Mouse (Mus musculus) testis, postnatal 14 days (tissue): ENCODE results near the gene Nap1l5.
"Not testable (repeated sequence)": the region's sequence is repeated elsewhere in the genome, so short reads cannot be mapped to it uniquely, and the experiment has no call there.

Experiments
- DNase-seq: peaks from one replicate; pipeline ENCODE4 v3.0.0; 2021; ENCODE audit warnings: low spot score

Gene Nap1l5

DNA sequence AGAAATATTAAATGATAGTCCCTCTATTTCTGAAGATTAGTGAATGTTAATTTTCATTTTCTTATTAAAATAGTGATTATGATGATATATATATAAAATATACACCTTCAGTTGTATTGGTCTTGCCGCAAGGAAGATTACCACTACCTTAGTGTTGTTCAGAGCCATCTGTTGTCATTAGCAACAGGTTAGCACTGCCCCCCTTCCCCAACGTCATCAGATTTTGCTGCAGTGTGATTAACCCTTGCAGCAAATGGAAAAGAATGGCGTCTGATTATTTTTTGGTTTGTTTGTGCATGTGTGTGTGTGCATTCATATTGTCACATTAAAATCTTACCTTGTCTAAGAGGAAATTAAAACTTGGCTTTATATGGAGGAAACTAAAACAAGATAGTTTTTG, 2.3 kb downstream of the Nap1l5 start:
- no peak for DNase-seq

DNA sequence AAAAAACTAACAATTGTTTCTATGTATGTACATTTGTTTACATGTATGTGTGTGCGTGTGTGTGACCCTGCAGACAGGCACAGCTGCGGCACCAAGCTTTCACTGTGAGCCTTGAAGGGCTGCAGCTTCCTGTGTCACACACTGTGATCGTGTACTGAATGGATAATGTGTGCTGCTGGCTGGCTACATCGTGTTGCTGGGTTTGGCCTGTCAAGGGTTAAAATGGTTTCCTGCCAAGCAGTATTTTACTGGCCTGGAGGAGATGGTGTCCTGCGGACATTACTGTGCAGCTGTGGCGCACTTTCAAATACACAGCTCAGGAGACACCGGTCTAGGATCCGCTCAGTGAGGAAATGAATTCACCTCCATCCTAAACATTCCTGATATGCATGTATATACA, 3.7 kb downstream of the Nap1l5 start:
- DNase-seq = no peak

DNA sequence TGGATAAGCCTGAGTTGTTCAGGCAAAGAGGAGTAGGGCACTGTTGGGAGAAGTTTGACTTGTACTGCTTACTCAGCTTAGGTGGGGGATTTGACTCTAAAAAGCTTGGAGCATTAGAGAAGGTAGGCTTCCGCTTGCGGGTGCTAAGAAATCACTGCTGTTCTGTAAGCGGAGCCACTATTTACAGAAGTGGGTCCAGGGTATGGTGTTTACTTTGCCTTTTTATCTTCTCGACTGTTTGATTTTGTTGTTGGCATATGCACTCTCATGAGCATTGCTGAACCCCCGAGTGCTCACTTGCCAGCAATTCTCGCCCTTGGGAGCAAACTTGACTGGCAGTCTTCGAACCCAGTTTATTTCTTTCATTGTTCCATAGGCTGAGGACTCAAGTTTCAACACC, 6.3 kb downstream of the Nap1l5 start:
- no peak for DNase-seq

DNA sequence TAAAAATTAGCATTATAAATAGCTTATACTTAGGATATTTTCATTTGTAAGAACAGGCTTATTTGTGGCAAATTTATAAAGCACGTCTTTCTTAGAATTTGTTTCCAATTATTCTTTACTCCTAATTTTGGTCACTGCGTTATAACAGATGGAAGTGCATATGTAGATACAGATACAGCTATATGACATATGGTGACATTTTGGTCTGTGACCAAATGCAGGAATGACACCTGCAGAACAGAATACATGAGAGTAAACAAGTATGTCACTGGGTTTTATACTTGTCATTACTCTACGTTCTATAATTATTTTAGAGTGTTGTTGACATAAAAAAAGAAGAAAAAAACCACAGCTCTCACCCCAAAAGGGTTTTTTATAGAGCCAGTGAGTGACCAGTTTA, 7.8 kb downstream of the Nap1l5 start:
- DNase-seq = no peak

DNA sequence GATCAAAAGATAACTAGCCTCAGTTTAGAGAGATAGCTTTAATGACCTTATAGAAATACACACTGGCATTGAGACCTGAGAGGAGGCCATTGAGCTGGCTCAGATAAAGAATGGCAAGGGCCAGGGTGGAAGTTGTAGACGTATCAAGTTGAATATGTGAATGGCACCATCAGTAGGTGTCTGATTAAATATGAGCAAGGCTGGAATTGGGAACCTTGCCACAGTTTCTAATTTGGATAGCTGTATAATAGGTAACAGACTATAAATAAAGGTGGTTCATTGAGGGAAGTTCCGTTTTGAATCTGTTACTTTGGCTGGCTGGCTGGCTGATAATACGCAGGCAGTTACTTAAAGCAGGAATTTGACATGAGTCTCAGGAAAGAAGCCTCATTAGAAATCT, 10.2 kb downstream of the Nap1l5 start:
- DNase-seq = no peak

DNA sequence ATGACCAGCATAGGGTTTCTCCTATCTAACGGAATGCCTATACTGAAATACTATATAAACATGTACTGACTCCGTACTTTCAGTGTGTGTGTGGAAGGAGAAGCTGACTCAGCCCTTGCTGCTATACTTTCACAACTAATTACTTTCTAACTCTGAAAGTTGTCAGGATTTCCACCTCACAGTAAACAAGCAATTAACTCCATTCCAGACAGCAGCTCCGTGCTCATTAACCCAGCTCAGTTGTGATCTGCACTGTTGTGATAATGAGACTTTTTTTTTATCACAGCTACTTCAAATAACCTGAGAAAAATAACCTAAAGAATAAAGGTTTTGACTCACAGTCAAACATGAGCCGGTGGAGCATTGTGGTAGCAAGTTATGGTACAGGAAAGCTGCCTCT, 11.9 kb downstream of the Nap1l5 start:
- DNase-seq = no peak

DNA sequence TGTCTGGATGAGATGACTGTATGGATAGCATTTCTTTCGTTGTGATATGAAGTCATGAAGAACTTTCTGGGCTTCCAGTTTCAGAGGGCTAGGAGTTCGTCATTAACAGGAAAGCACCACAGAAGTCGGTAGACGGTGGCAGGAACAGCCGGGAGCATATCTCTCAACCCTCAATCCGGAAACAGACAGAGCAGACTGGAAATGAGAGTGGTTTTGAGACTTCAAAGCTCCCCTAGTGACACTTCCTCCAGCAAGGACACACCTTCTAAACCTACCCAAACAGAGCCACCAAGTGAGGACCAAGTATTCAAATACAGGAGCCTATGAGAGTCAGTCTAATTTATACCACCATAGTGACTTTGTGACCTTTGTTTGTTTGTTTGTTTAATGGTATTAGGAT, 13.6 kb downstream of the Nap1l5 start:
- no peak for DNase-seq

DNA sequence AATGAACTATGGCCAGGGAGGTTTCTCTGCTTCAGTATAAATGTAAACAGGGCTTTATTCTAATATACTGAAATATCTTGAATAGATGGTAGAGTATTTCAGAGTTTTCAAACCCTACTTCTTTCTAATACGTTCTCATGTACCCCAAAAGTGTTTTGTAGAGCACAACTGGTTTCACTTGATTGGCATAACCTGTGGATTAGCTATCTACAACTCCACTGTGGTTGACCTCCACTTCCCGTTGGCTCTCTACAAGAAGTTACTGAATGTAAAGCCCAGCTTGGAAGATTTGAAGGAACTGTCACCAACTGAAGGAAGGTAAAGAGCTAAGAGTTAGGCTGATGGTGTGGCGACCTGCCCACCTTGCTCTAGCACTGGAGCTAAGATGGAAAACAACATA, 17.0 kb downstream of the Nap1l5 start:
- no peak for DNase-seq

DNA sequence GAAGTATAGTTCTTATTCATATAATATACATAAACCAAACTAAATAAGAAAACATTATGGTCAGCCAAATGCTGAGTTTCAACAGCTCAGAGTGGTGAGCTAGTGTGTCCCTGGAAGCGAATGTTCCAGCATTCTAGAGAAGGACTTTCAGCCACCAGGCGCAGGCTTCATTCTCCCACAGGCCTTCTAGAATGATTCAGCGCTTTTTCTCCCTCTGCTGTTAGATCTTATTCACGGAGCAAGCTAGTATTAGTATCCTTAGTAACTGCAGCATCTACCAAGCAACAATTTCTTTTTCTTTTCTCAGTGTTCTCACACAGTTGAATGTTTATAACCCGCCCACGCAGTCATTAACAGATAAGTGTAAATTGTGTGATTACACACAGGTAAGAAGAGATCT, 24.6 kb downstream of the Nap1l5 start:
- no peak for DNase-seq

DNA sequence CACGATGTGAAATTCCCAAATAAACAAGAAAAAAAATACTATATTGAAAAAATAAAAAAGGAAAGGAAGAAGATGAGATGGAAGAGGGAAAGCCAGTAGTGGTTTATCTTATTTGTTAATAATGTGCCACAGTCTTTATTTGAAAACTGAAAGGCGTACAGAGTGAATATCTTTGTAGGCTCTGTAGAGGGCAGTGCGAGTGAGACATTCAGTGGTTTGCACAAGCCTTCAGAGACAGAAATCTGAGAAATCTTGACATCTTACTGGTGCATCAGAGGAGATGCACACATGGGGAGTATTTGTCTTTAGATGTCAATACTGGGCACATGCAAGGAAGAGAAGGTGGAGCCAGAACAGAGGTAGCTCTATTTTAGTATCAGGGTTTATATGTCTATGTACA, 25.5 kb downstream of the Nap1l5 start:
- no peak for DNase-seq

DNA sequence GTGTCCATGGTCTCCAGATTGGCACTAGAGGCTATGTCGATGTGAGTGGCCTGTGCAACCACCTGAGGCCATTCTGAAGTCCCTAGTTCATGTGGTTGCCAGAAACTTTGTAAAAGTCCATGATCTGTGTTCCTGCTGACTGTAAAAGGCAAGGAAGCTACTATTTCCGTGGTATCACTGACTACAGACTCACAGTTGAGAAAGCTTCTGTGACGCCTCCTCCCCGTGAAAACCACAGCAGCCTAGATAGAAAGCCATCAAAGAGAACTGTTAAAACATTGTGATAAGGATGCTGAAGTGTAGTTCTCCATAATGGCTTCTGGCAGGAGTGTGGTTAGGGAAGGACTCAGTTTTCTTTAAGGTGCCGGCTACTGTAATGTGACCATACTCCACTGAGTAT, 26.0 kb downstream of the Nap1l5 start:
- no peak for DNase-seq

DNA sequence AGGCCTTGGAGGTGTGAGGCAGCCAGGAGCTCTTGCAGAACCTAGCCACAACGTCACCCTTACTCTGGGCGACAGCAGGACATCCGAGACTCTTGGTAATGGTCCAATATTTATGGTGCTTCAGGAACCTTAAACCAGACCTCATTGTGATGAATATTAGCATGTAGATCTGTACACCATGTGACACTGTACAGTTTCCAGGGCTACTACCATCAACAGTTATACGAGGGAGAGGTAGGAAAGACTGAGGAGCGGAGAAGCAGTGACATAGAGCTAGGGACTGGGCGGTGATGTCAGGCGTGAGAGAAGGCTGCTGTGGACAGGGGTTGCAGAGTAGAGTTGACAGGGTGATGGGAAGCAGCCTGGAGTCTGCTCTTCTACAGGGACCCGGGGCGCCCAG, 26.9 kb downstream of the Nap1l5 start:
- no peak for DNase-seq

DNA sequence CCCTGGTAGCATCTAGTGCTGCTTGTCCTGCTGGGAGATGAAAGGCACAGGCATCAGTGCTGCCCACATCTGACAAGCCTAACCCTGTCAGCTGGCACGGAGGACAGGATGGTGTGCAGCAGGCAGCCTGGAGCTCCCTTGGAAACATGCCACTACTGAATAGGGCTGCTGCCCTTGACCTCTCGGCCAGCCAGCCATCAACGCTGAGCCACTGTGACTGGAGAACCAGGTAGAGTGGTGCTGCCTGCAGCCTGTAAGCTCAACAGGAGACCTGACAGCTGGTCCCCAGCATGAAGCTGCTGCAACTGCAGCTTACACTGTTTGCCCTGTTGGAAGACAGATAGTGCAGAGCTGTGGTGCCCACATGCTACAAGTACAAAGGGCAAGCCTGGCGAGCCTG, 27.3 kb downstream of the Nap1l5 start:
- no peak for DNase-seq

DNA sequence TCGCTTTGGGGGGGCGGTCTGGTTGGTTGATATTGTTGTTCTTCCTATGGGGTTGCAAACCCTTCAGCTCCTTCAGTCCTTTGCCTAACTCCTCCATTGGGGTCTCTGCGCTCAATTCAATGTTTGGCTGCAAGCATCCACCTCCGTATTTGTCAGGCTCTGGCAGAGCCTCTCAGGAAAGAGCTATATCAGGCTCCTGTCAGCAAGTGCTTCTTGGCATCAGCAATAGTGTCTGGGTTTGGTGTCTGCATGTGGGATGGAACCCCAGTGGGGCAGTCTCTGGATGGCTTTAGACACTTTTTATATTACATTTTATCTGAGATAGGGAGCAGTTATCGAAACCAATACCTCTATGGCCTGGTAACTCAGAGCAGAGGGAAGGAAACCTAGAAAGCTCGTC, 39.0 kb downstream of the Nap1l5 start:
- DNase-seq = not testable (repeated sequence)

DNA sequence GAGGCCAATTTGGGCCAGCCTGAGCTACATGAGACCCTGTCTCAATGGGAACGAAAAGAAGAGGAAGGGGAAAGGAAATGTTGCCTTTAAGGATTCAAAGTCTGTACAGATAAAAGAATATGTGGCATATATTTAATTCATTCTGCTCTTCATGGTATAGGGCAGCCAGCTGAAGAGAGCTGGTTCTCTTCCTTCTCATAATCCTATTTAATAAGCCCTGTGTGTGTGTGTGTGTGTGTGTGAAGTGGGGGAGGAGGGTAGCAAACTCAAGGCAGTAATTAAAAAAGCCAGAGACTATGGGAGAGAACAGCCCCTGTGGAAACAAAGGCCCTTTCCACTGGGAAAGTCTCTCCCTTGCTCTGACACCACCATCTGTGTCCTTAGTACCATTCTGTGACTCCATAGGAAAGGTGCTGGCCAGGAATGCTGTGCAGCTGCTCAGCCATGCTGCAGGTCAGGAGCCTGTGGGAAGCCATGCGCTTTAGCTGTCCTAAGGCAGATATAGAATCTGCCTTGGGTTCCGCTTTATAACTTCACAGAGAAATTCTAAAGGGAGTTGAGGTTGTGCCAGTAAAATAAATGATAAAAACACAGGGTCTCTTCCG, 43.1 kb downstream of the Nap1l5 start:
- no peak for DNase-seq

DNA sequence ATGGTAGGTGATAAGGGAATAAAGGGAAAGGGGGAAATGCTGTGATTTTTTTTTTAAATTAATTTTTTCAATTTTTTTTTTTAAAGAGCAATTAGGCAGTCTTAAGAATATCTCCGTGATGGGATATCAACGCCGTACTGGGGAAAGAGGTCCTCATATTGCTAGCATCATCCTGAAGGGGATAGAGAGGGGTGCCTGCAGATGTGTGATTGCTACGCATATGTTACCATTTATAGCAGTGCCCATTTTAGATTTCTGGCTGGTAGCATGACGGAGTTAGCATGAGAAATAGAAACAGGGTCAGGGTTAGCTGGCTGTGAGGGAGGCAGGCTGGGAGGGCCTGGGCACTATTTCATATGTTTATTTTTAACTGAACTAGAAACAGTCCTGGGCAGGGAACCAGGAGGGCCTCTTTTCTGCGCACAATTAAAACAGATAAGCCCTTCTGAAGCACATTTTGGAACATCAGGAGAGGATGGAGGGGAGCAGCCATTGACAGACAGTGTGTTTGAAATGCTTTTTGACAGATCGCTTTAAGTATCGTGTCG, 44.4 kb downstream of the Nap1l5 start:
- DNase-seq = no peak

DNA sequence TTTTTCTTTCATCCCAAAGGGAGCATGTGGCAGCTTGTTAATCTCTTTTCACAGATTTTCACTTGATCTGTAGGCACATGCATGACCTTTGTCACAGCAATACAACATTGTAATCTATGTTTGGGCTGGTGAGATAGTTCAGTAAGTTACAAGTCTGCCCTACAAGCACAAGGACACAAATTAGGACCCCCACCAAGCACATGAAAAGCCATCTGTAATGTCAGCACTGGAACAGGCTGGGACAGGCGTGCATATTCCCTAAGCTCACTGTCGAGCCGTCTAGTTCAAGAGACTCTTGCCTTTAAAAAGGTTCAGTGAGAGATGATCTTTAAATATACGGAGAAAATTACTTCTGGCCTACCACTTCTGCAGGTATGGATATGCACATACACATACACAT, 47.4 kb downstream of the Nap1l5 start:
- DNase-seq = no peak

DNA sequence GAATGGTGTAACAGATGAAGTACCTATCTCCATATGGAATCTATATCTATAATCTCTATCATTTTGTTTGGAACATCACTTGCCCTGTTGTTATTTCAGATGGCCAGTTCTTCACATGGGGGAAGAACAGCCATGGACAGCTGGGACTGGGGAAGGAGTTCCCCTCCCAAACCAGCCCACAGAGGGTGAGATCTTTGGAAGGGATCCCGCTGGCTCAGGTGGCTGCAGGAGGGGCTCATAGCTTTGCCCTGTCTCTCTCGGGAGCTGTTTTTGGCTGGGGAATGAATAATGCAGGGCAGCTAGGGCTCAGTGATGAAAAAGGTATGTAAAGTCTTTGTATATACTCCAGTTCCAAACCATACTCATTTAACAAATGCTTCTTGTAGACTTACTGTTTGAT, 50.4 kb downstream of the Nap1l5 start:
- no peak for DNase-seq

DNA sequence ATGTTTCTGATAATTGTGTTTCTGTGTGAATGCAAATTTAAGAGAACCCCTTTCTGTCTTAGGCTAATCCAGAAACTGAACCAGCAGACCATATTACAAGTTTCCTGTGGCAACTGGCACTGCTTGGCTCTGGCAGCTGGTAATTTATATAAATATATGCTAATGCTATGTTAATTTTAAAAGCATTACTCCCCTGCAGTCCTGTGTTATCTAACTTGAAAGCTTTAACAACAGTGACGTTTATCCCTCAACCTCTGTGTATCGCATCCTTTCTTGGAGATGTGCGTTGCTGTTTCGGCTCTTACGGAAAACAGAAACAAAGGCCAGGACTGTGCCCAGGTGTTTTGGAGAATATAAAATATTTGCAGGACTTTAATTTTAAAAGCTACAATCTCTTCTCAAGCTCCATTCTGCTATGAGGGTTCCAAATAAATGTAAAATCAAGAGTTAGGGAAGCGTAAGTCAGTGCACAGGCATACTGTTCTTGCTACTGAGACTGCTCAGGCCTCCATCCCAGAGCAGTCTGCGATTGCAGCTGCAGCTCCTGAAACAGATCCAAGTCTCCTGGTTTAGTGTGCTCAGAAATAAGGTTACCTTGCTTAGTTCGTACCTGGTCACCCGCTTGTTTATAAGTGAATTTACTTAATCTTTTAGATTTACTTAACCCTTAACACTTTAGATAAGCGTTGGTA, 51.1 kb downstream of the Nap1l5 start:
- no peak for DNase-seq
